Mouse (Mus musculus) embryonic facial prominence, embryonic 13.5 days (tissue): Measurements from ENCODE around the gene Gse1. TPM values are rescaled to one million over a fixed set of nuclear protein-coding genes. Genes with fewer than 3 reads are reported as not detected.
A peak's percentile ranks its signal among the peaks of the same experiment; 100 is the strongest.

Experiments used
- ATAC-seq: fragments of 200-750 bp; cut with Nextera tagmentation; 2 replicates; pipeline ENCODE4 v1.8.0; 2017; ENCODE audit warnings: low read depth; ENCODE audit not compliant: insufficient number of reproducible peaks, insufficient read depth, low FRiP score, low TSS enrichment
- H3K27ac ChIP-seq: fragments of 300-500 bp; sonication (generic); 2 replicates; pipeline ENCODE4 v1.5.1; 2015; ENCODE audit warnings: moderate library complexity, mild to moderate bottlenecking, inconsistent platforms
- H3K27me3 ChIP-seq: fragments of 300-500 bp; sonication (generic); 2 replicates; pipeline ENCODE4 v1.6.1; 2015; ENCODE audit warnings: mild to moderate bottlenecking, inconsistent platforms
- H3K36me3 ChIP-seq: fragments of 300-500 bp; sonication (generic); 2 replicates; pipeline ENCODE4 v1.6.1; 2015; ENCODE audit warnings: mild to moderate bottlenecking, inconsistent platforms
- H3K4me1 ChIP-seq: fragments of 300-500 bp; sonication (generic); 2 replicates; pipeline ENCODE4 v1.6.1; 2015; ENCODE audit warnings: inconsistent platforms
- H3K4me2 ChIP-seq: fragments of 300-500 bp; sonication (generic); 2 replicates; pipeline ENCODE4 v1.6.1; 2015; ENCODE audit warnings: moderate library complexity, mild to moderate bottlenecking, inconsistent platforms
- H3K4me3 ChIP-seq: fragments of 300-500 bp; sonication (generic); 2 replicates; pipeline ENCODE4 v1.5.1; 2015; ENCODE audit warnings: mild to moderate bottlenecking, inconsistent platforms
- H3K9ac ChIP-seq: fragments of 300-500 bp; sonication (generic); 2 replicates; pipeline ENCODE4 v1.6.1; 2015; ENCODE audit warnings: mild to moderate bottlenecking, inconsistent platforms
- H3K9me3 ChIP-seq: fragments of 300-500 bp; sonication (generic); 2 replicates; pipeline ENCODE4 v1.6.1; 2016; ENCODE audit warnings: inconsistent platforms
- WGBS: fragments of 180-500 bp; shearing (Covaris S2); methylation state at CpG from one replicate; pipeline ENCODE4 v1.1.7; 2015; ENCODE audit warnings: mixed read lengths; 5-methylcytosine and 5-hydroxymethylcytosine counted together
- polyA plus RNA-seq: library from polyadenylated mRNA; unstranded; fragments of >200 nt; fragmentation: Nextera tagmentation; extraction: Ambion mirVana; gene quantifications from 2 replicates; pipeline ENCODE4 v1.2.1, GENCODE M21; 2015

The Gse1 gene
- polyA plus RNA-seq, 1 experiment from 2014 or later: 8.6 TPM

GRCm38 (mm10) chr8:120471752-120472151 lies 243.5 kb downstream of the Gse1 start:
- H3K4me1 ChIP-seq: peaks cover 44% of the 10 kb centered on the region
- no peak overlapping the region for H3K27ac ChIP-seq
- ATAC-seq: no peak
- 40% methylated on average over 2 of the region's 2 CpGs for WGBS
- 0 out of 2 replicates have a peak overlapping the region, but pooled peaks have one; percentile 7 for H3K4me2 ChIP-seq
- H3K27me3 ChIP-seq: no peaks in the 10 kb centered on the region; the same call in 1 of the 2 replicates
- no peaks in the 10 kb centered on the region for H3K36me3 ChIP-seq
- H3K4me3 ChIP-seq: no peak overlapping the region
- no peak overlapping the region for H3K9ac ChIP-seq
- no peaks in the 10 kb centered on the region for H3K9me3 ChIP-seq

- Histone ChIP-seq H3K9ac (no peak overlapping the region), H3K9me3 (no peaks in the 10 kb centered on the region), H3K4me3 (no peak overlapping the region), H3K27me3 (no peaks in the 10 kb centered on the region; the same call in 1 of the 2 replicates), H3K4me2 (no peak overlapping the region), H3K27ac (peak overlapping the region; percentile 22; the same call in 1 of the 2 replicates), H3K36me3 (no peaks in the 10 kb centered on the region), H3K4me1 (peaks cover 48% of the 10 kb centered on the region)
- 31% methylated on average over 16 of the region's 16 CpGs for WGBS
- no peak for ATAC-seq
These were observed 244.0 kb downstream of the Gse1 start for GRCm38 (mm10) chr8:120472230-120472629.

GRCm38 (mm10) chr8:120473729-120474364 lies 245.6 kb downstream of the Gse1 start:
- WGBS: 91% methylated on average over 13 of the region's 13 CpGs
- Histone ChIP-seq H3K9ac (no peak overlapping the region), H3K9me3 (no peaks in the 10 kb centered on the region), H3K4me1 (peaks cover 53% of the 10 kb centered on the region), H3K36me3 (no peaks in the 10 kb centered on the region), H3K4me3 (no peak overlapping the region), H3K27me3 (no peaks in the 10 kb centered on the region), H3K4me2 (no peak overlapping the region), H3K27ac (no peak overlapping the region)
- no peak for ATAC-seq

GRCm38 (mm10) chr8:120474496-120475235 lies 246.4 kb downstream of the Gse1 start:
- H3K4me1 ChIP-seq: peaks cover 57% of the 10 kb centered on the region
- H3K36me3 ChIP-seq: no peaks in the 10 kb centered on the region
- no peak overlapping the region for H3K9ac ChIP-seq
- H3K27me3 ChIP-seq: no peaks in the 10 kb centered on the region
- no peak overlapping the region for H3K4me3 ChIP-seq
- no peak for ATAC-seq
- H3K27ac ChIP-seq: no peak overlapping the region
- WGBS: 79% methylated on average over 11 of the region's 11 CpGs
- H3K9me3 ChIP-seq: no peaks in the 10 kb centered on the region
- H3K4me2 ChIP-seq: no peak overlapping the region

GRCm38 (mm10) chr8:120475462-120476201 lies 247.4 kb downstream of the Gse1 start:
- Histone ChIP-seq H3K4me1 (peaks cover 50% of the 10 kb centered on the region), H3K9me3 (no peaks in the 10 kb centered on the region), H3K9ac (no peak overlapping the region), H3K36me3 (no peaks in the 10 kb centered on the region), H3K27me3 (no peaks in the 10 kb centered on the region), H3K4me2 (no peak overlapping the region), H3K4me3 (no peak overlapping the region), H3K27ac (no peak overlapping the region)
- no peak for ATAC-seq
- 69% methylated on average over 10 of the region's 10 CpGs for WGBS

- Histone ChIP-seq H3K4me3 (no peak overlapping the region), H3K9me3 (no peaks in the 10 kb centered on the region), H3K4me1 (peaks cover 37% of the 10 kb centered on the region), H3K27ac (no peak overlapping the region), H3K27me3 (no peaks in the 10 kb centered on the region), H3K4me2 (no peak overlapping the region), H3K9ac (0 out of 2 replicates have a peak overlapping the region, but pooled peaks have one; percentile 27), H3K36me3 (no peaks in the 10 kb centered on the region)
- 33% methylated on average over 25 of the region's 25 CpGs for WGBS
- no peak for ATAC-seq
These were observed 248.7 kb downstream of the Gse1 start for GRCm38 (mm10) chr8:120476711-120477575.

- Histone ChIP-seq H3K4me3 (no peak overlapping the region), H3K4me1 (peaks cover 30% of the 10 kb centered on the region), H3K36me3 (no peaks in the 10 kb centered on the region), H3K4me2 (no peak overlapping the region), H3K9me3 (no peaks in the 10 kb centered on the region), H3K27me3 (peaks cover 2% of the 10 kb centered on the region; the same call in 1 of the 2 replicates), H3K9ac (no peak overlapping the region), H3K27ac (no peak overlapping the region)
- no peak for ATAC-seq
- WGBS: 88% methylated on average over 11 of the region's 11 CpGs
These were observed 250.5 kb downstream of the Gse1 start for GRCm38 (mm10) chr8:120478754-120479153.

- Histone ChIP-seq H3K4me2 (no peak overlapping the region), H3K27ac (no peak overlapping the region), H3K9ac (no peak overlapping the region), H3K4me3 (no peak overlapping the region), H3K36me3 (no peaks in the 10 kb centered on the region), H3K27me3 (peaks cover 12% of the 10 kb centered on the region; the same call in 1 of the 2 replicates), H3K4me1 (peaks cover 40% of the 10 kb centered on the region), H3K9me3 (no peaks in the 10 kb centered on the region)
- ATAC-seq: no peak
- 86% methylated on average over 4 of the region's 4 CpGs for WGBS
These were observed 251.4 kb downstream of the Gse1 start for GRCm38 (mm10) chr8:120479691-120480090.

- 65% methylated on average over 9 of the region's 9 CpGs for WGBS
- no peak for ATAC-seq
- Histone ChIP-seq H3K36me3 (no peaks in the 10 kb centered on the region), H3K4me2 (no peak overlapping the region), H3K9me3 (no peaks in the 10 kb centered on the region), H3K27ac (no peak overlapping the region), H3K4me3 (no peak overlapping the region), H3K9ac (no peak overlapping the region), H3K27me3 (peaks cover 33% of the 10 kb centered on the region), H3K4me1 (peaks cover 47% of the 10 kb centered on the region)
These were observed 253.9 kb downstream of the Gse1 start for GRCm38 (mm10) chr8:120482015-120482689.

GRCm38 (mm10) chr8:120484460-120484859 lies 256.2 kb downstream of the Gse1 start:
- ATAC-seq: no peak
- Histone ChIP-seq H3K4me3 (no peak overlapping the region), H3K9me3 (no peaks in the 10 kb centered on the region), H3K27ac (peak overlapping the region; percentile 48), H3K4me2 (peak overlapping the region; percentile 12; the same call in 1 of the 2 replicates), H3K36me3 (no peaks in the 10 kb centered on the region), H3K9ac (peak overlapping the region; percentile 41), H3K27me3 (peaks cover 33% of the 10 kb centered on the region), H3K4me1 (peaks cover 55% of the 10 kb centered on the region)
- 39% methylated on average over 6 of the region's 6 CpGs for WGBS
